Mouse (Mus musculus) forebrain, embryonic 10.5 days (tissue): ENCODE measurements around the gene Eif3l. TPM values are rescaled to one million over a fixed set of nuclear protein-coding genes. Genes with fewer than 3 reads are reported as not detected.

Experiments
- DNase-seq: peaks from one replicate; pipeline ENCODE4 v3.0.0-alpha.2; 2017; ENCODE audit warnings: low spot score; ENCODE audit errors: extremely low spot score
- H3K27ac ChIP-seq: fragments of 300-500 bp; sonication (generic); 2 replicates; pipeline ENCODE4 v1.5.1; 2016; ENCODE audit warnings: mild to moderate bottlenecking
- H3K27me3 ChIP-seq: fragments of 300-500 bp; sonication (generic); 2 replicates; pipeline ENCODE4 v1.6.1; 2016; ENCODE audit warnings: mild to moderate bottlenecking; ENCODE audit not compliant: poor library complexity, severe bottlenecking
- H3K36me3 ChIP-seq: fragments of 300-500 bp; sonication (generic); replicated peaks from 2 replicates; pipeline ENCODE4 v1.6.1; 2016; ENCODE audit warnings: mild to moderate bottlenecking, moderate library complexity
- H3K4me1 ChIP-seq: fragments of 300-500 bp; sonication (generic); 2 replicates; pipeline ENCODE4 v1.6.1; 2016
- H3K4me3 ChIP-seq: fragments of 300-500 bp; sonication (generic); 2 replicates; pipeline ENCODE4 v1.5.1; 2016; ENCODE audit warnings: mild to moderate bottlenecking, moderate library complexity
- H3K9me3 ChIP-seq: fragments of 300-500 bp; sonication (generic); 2 replicates; pipeline ENCODE4 v1.6.1; 2016; ENCODE audit warnings: mild to moderate bottlenecking, moderate library complexity
- WGBS: fragments of 180-500 bp; shearing (Covaris S2); methylation state at CpG from one replicate; pipeline ENCODE4 v1.1.7; 2016; 5-methylcytosine and 5-hydroxymethylcytosine counted together
- polyA plus RNA-seq: library from polyadenylated mRNA; unstranded; fragments of >200 nt; fragmentation: Nextera tagmentation; extraction: Ambion mirVana; gene quantifications from 2 replicates; pipeline ENCODE4 v1.2.1, GENCODE M21; 2016

Eif3l gene
- polyA plus RNA-seq, 1 experiment from 2014 or later = 283 TPM

DNA sequence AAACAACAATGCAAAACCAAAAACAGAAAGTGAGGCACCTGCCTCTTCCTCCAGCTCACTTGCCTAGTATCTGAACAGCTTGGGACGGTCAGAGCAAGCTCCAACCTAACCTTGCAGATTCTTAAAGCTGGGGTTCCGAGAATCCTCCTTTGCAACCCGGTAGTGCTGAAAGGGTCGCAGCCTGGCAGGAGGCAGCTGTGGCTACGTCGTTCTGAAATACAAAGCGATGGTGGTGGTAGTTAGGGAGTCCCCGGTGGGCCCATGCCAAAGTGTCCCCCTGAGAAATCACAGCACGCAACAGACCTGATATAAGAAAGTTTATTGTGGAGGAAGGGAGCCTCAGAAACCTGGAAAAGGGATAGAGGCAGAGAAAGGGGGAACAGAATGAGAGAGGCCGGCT, 36.6 kb upstream of the Eif3l start:
- no peaks in the 10 kb centered on the region for H3K9me3 ChIP-seq
- 70% methylated on average over 10 of the region's 10 CpGs for WGBS
- DNase-seq = no peak
- no peak overlapping the region for H3K4me3 ChIP-seq
- H3K36me3 ChIP-seq = peaks cover 28% of the 10 kb centered on the region
- peaks cover 49% of the 10 kb centered on the region for H3K27me3 ChIP-seq
- no peak overlapping the region for H3K27ac ChIP-seq
- peaks cover 48% of the 10 kb centered on the region for H3K4me1 ChIP-seq

DNA sequence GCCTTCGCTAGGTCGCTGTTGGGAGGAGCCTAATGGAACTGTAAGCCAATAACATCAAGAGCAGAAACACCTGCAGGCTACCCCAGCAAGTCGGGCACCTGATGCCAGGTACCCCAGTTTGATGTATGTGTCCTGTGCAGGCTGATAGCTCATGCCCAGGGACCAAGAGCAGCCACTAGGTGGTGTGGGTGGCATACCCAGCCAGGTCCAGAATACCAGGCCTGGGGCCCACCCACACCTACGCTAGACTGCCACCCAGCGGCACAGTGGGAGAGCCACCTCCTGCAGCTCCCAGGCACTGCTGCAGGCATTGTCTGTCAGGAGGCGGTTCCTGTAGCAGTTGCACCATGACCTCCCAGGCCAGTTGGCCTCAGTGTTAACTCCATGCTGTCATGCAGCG, 36.1 kb upstream of the Eif3l start:
- no peak overlapping the region for H3K27ac ChIP-seq
- no peaks in the 10 kb centered on the region for H3K9me3 ChIP-seq
- 21% methylated on average over 7 of the region's 7 CpGs for WGBS
- peak; percentile 62 for DNase-seq
- H3K36me3 ChIP-seq = peaks cover 28% of the 10 kb centered on the region
- H3K4me1 ChIP-seq = peaks cover 51% of the 10 kb centered on the region
- H3K27me3 ChIP-seq = peaks cover 54% of the 10 kb centered on the region
- H3K4me3 ChIP-seq = peak overlapping the region; percentile 2; the same call in 1 of the 2 replicates

DNA sequence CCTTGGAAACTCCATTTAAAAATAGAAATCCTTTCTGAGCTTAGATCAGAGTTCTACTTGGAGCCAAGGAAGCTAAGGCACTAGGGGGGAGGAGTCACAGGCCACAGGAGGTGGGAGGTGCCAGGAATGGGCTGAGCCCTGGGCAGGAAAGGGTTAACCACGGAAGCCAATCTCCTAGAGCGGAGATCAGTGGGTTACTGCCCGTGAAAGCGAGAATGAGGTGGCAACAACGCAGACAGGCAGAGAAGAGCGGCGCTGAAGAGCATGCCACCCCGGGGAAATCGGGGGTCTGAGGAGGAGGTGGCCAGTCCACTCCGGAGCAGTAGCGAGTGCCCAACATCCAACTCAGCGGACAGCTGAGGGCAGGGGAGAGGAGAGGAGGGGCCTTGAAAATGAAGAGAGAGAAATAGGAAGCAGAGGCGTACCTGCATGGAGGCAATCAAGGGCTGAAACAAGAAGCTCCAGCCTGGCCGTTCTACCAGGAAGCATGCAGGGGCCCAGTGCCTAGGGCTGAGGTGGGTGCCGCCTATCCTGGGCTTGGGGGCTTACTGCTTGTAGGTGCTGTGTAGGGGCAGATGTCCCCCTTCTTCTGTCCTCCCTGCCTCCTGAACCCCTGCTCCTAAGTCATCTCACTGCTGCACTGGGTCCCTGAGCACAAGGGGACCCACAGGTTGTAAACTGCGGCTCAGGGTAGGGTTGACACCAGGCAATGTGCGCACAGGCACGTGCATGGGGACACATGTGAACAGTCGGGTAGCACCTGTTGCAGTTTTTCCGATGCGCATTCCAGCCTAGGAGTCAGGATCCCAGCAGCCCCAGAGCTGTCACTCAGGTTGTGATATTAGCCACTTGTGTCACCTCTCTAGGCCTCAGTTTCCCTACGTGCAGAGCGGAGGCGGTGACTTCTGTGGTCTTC, 34.2 kb upstream of the Eif3l start:
- H3K4me1 ChIP-seq = peaks cover 66% of the 10 kb centered on the region
- H3K27ac ChIP-seq = no peak overlapping the region
- no peak for DNase-seq
- peak overlapping the region; percentile 34 for H3K4me3 ChIP-seq
- 19% methylated on average over 24 of the region's 24 CpGs for WGBS
- H3K36me3 ChIP-seq = peaks cover 20% of the 10 kb centered on the region
- H3K27me3 ChIP-seq = peaks cover 72% of the 10 kb centered on the region
- H3K9me3 ChIP-seq = no peaks in the 10 kb centered on the region

DNA sequence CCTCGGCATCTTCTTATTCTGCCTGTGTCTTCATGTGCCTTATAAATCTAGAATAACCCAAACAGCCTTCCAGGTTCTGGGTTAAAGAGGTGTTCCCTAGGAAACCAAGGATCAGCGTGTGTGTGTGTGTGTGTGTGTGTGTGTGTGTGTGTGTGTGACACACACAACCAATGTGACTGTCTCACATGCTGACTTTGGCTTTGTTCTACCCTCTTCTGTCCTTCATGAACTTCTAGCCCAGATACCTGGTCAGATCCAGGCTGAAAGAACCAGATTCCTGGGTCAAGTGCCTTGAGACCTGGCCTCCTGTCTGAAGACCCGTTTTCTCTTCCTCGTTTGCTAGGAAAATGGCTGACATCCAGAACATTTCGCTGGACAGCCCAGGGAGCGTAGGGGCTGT, 33.4 kb upstream of the Eif3l start, which contains the start of gene Galr3:
Galr3 (plus strand) TSS at position 301 of the 400 bp plus-strand sequence.
- H3K9me3 ChIP-seq = no peaks in the 10 kb centered on the region
- H3K27ac ChIP-seq = peak within 1 kb of the TSS; percentile 54; the same call in 1 of the 2 replicates
- peaks cover 73% of the 10 kb centered on the region for H3K27me3 ChIP-seq
- peaks cover 11% of the 10 kb centered on the region for H3K36me3 ChIP-seq
- peaks cover 66% of the 10 kb centered on the region for H3K4me1 ChIP-seq
- 74% methylated on average over 6 of the region's 6 CpGs for WGBS
- peak within 1 kb of the TSS; percentile 61 for H3K4me3 ChIP-seq
- DNase-seq = no peak

DNA sequence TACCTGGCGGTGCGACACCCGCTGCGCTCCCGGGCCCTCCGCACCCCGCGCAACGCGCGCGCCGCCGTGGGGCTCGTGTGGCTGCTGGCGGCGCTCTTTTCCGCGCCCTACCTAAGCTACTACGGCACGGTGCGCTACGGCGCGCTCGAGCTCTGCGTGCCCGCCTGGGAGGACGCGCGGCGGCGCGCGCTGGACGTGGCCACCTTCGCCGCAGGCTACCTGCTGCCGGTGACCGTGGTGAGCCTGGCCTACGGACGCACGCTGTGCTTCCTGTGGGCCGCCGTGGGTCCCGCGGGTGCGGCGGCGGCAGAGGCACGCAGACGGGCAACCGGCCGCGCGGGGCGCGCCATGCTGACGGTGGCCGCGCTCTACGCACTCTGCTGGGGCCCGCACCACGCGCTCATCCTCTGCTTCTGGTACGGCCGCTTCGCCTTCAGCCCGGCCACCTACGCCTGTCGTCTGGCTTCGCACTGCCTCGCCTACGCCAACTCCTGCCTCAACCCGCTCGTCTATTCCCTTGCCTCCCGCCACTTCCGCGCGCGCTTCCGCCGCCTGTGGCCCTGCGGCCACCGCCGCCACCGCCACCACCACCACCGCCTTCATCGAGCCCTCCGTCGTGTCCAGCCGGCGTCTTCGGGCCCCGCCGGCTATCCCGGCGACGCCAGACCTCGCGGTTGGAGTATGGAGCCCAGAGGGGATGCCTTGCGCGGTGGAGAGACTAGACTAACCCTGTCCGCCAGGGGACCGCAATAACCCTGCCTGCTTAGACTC, 32.1 kb upstream of the Eif3l start:
- Histone ChIP-seq H3K27ac (peak overlapping the region; percentile 54; the same call in 1 of the 2 replicates), H3K27me3 (peaks cover 84% of the 10 kb centered on the region), H3K9me3 (no peaks in the 10 kb centered on the region), H3K36me3 (no peaks in the 10 kb centered on the region), H3K4me3 (peak overlapping the region; percentile 61), H3K4me1 (peaks cover 62% of the 10 kb centered on the region)
- no peak for DNase-seq
- WGBS = under 1% methylated on average over 105 of the region's 105 CpGs

DNA sequence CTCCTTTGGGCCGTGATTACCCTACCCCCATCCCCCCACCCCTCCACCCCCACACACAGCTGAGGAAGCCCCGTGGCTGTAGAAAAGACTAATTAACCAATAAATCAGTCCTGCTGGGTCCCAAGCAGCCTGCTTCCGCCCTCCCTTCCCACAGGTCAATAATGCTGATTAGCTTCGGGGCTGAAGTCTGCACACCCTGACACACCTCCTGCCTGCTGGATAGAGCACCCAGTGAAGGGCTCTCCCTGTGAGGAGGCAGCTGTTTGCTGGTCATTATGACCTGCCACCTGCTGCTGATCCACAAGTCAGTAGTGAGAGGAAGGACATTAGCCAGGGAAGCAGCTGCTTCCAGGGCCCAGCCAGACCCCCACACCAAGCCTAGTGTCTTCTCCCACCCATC, 30.1 kb upstream of the Eif3l start:
- no peak overlapping the region for H3K4me3 ChIP-seq
- DNase-seq = no peak
- H3K4me1 ChIP-seq = peaks cover 46% of the 10 kb centered on the region
- H3K27me3 ChIP-seq = peaks cover 72% of the 10 kb centered on the region
- 0 out of 2 replicates have a peak overlapping the region, but pooled peaks have one; percentile 15 for H3K27ac ChIP-seq
- no peaks in the 10 kb centered on the region for H3K9me3 ChIP-seq
- H3K36me3 ChIP-seq = no peaks in the 10 kb centered on the region
- 9% methylated on average over 4 of the region's 4 CpGs for WGBS

DNA sequence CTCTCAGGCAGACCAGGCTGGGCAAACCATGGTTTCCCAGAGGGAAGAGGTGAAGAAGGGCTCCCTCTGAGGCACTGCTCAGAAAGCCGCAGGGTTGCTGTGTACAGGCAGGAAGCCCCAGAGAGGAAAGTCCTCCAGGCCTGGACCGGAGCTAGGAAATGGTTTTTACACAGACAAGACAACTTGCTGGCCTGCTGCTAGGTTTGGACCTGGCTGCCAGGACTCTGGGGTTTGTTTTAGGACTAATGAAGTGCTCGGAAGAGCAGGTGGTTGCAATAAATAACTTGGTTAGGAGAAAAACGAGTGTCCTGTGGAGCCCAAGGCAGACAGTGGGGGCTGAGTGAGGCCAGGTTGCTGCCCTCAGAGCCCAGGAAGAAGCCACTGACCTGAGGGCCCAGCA, 26.8 kb upstream of the Eif3l start:
- peaks cover 39% of the 10 kb centered on the region for H3K27me3 ChIP-seq
- H3K4me3 ChIP-seq = no peak overlapping the region
- H3K27ac ChIP-seq = no peak overlapping the region
- 78% methylated on average over 4 of the region's 4 CpGs for WGBS
- H3K9me3 ChIP-seq = no peaks in the 10 kb centered on the region
- peaks cover 11% of the 10 kb centered on the region for H3K36me3 ChIP-seq
- peaks cover 30% of the 10 kb centered on the region for H3K4me1 ChIP-seq
- no peak for DNase-seq

DNA sequence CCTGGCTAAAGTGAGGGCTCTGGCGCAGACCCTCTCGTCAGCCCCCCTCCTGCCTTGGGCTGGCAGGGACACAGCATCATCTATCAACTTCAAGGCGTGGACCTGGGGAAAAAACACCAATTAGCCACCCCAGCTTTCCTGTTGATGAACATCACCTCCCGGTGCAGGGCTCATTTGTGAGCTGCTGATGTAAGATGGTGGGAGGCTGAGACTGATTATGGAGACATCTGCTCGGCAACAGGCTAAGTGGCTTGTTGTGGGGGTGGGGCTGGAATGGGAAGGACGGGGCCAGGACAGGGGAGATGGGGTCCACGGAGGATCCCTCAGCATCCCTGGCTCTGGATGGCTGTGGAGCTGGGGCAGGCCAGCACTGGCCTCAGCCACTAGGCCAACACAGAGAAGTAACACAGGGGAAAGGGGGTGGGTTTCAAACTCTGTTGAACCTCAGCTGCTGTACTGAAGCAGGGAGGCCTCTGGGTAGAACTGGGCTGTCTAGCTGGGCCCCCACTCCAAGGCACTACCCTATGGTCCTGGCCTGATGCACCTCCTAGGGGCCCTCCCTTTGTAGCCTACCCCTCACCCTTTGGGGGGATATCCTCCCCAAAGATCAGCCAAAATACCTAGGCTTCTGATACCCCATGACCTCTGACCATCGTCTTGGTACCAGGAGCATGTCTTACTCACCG, 24.7 kb upstream of the Eif3l start:
- H3K4me3 ChIP-seq = no peak overlapping the region
- H3K9me3 ChIP-seq = no peaks in the 10 kb centered on the region
- peaks cover 32% of the 10 kb centered on the region for H3K36me3 ChIP-seq
- DNase-seq = no peak
- peaks cover 18% of the 10 kb centered on the region for H3K27me3 ChIP-seq
- H3K4me1 ChIP-seq = peaks cover 15% of the 10 kb centered on the region
- peak overlapping the region; percentile 57; the same call in 1 of the 2 replicates for H3K27ac ChIP-seq
- WGBS = 75% methylated on average over 9 of the region's 9 CpGs

DNA sequence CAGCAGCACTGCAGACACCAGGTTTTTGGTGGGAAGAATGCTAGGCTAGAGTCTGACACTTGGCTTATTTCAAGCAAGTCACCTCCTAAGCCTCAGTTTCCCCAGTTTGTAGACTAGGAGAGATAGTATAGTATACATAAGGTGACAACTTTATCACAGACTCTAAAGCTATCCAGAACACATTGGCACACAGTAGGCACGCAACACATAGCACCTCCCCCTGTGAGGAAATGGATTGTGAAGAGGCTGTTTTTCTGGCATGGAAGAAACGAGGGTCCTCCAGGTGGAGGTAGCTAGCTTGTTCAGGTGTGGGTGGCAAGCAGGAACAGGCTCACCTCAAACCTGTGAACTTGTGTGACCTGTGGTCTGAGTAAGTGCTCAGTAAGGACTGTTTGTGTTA, 24.0 kb upstream of the Eif3l start:
- no peak for DNase-seq
- peaks cover 13% of the 10 kb centered on the region for H3K27me3 ChIP-seq
- peaks cover 11% of the 10 kb centered on the region for H3K4me1 ChIP-seq
- 88% methylated on average over 2 of the region's 2 CpGs for WGBS
- H3K27ac ChIP-seq = 0 out of 2 replicates have a peak overlapping the region, but pooled peaks have one; percentile 27
- peaks cover 39% of the 10 kb centered on the region for H3K36me3 ChIP-seq
- H3K4me3 ChIP-seq = no peak overlapping the region
- no peaks in the 10 kb centered on the region for H3K9me3 ChIP-seq

DNA sequence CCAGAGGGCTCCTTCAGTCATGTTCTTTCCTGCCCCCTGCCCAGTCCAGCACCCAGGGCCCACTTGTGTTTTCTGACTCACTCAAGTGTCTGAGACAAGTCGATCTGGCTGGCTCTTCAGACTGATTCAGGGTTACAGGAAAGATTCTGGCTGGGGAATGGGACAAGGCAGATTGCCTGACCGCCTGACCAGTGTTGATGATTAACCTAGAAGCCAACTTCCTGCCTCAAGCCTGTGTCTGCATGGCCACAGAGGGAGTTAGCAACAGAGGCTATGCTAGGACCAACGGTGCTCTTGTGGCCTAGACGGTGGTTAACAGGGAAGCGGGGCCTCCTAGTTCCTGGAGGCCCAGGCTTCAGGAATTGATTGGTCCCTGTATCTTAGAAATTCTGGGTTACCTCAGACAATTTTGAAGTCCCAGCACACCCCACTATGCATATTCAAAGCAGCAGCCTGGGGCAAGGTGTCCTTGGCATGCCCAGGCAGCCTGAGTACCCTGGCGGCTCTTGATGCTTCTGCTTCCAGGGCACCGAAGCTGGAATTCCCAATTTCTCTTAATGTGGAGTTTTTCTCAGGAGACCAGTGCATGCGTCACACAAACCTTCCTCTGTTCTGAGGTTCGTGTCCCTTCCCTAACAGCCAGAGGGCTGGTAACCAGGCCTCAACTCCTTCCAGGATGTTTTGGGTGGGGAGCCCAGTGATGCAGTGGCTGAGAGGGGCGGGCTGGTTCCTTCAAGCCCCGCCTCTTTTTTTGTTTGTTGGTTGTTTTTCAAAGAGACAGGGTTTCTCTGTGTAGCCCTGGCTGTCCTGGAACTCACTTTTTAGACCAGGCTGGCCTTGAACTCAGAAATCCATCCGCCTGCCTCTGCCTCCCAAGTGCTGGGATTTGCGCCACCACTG, 23.3 kb upstream of the Eif3l start:
- Histone ChIP-seq H3K9me3 (no peaks in the 10 kb centered on the region), H3K36me3 (peaks cover 46% of the 10 kb centered on the region), H3K27ac (0 out of 2 replicates have a peak overlapping the region, but pooled peaks have one; percentile 27), H3K27me3 (peaks cover 12% of the 10 kb centered on the region), H3K4me3 (no peak overlapping the region), H3K4me1 (peaks cover 11% of the 10 kb centered on the region)
- WGBS = 81% methylated on average over 13 of the region's 13 CpGs
- no peak for DNase-seq

DNA sequence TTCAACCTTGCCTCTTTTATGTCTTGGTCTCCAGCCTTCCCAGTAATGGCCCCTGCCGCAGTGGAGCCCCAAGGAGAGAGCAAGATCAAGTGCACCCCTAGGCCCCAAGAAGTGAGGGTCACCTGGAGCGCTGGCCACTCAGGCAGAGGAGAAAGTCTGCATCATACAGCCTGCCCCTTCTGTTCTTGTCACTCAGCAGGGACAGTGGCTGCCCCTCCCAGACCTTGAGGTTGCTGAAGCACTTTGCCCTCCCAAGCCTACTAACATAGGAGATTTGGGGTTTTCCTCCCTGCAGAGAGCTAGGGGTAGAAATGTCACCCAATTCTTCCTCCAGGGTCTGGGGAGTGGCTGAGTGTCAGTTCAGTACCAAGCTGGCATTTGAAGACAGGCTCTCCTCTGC, 22.6 kb upstream of the Eif3l start:
- Histone ChIP-seq H3K27ac (no peak overlapping the region), H3K9me3 (no peaks in the 10 kb centered on the region), H3K4me3 (no peak overlapping the region), H3K36me3 (peaks cover 53% of the 10 kb centered on the region), H3K4me1 (peaks cover 11% of the 10 kb centered on the region), H3K27me3 (peaks cover 6% of the 10 kb centered on the region)
- DNase-seq = no peak
- 81% methylated on average over 2 of the region's 2 CpGs for WGBS
